Mouse (Mus musculus) liver, adult 2 months (tissue): ENCODE measurements at regions not wholly inside any gene's neighbourhood (a gene's known extent, or its start where the extent isn't known, plus 50 kb on each side); places are given as distances from the start of the nearest gene placed in this dataset.

Experiments used
- CTCF ChIP-seq: fragments of 200-500 bp; IDR thresholded peaks from 2 replicates; pipeline ENCODE4 v1.5.1; 2011; ENCODE audit warnings: low read depth, low read length, control low read depth
- POLR2A ChIP-seq: fragments of 200-500 bp; IDR thresholded peaks from 2 replicates; pipeline ENCODE4 v1.6.1; 2011; ENCODE audit warnings: low read length, control low read depth; ENCODE audit not compliant: insufficient read depth; ENCODE audit errors: extremely low read depth

DNA sequence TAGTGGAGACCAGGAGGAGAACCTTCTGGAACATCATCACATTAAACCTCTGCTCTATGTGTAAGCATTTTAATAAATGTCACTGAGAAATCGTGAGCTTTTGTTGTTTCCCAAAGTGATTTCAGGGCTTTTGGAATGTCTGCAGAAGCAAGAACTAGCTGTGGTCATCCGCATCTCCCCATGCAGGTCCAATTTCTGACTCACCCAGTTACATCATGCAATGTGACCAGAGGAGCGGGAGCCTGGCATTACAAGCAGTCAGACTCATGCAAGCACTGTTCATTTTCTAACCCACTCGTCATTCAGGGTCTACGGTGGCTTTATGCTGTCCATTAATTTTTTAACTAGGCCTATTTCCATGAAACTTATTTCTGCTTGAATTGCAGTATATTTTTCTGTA lies 151.2 kb upstream of the Supt20 start:
- TF ChIP-seq POLR2A (no peak), CTCF (no peak)
